Mouse (Mus musculus): ENCODE measurements around the gene Ap2a2. TPM values are rescaled to one million over a fixed set of nuclear protein-coding genes. Genes with fewer than 3 reads are reported as not detected.

The Ap2a2 gene
- total and polyA plus RNA-seq, 2 experiments from 2014 or later, result 30.6 to 63.3 TPM

- Histone ChIP-seq H3K36me3 (replicated peaks; ENCODE audit: control insufficient read depth, insufficient read depth, low read length) (no peaks in the 10 kb centered on the region), H3K4me3 (ENCODE audit: low read depth, low read length) (no peak overlapping the region), H3K27me3 (ENCODE audit: control insufficient read depth, insufficient read depth, low read length) (no peaks in the 10 kb centered on the region), H3K27ac (ENCODE audit: low read depth) (no peak overlapping the region), H3K9me3 (replicated peaks; ENCODE audit: control insufficient read depth, low read length) (no peaks in the 10 kb centered on the region), H3K4me1 (ENCODE audit: control insufficient read depth, insufficient read depth) (no peaks in the 10 kb centered on the region), H3K4me2 (ENCODE audit: low read depth, low read length) (no peak overlapping the region), H3K9ac (replicated peaks; ENCODE audit: low read depth, low read length) (no peak overlapping the region)
- no peak for TF ChIP-seq EP300 (IDR thresholded peaks at IDR 0.05; ENCODE audit: low read depth)
- TF ChIP-seq CTCF (IDR thresholded peaks at IDR 0.05; ENCODE audit: low read depth), result no peak
- no peak for DNase-seq (ENCODE audit: low spot score)
- no peak for ATAC-seq (ENCODE audit: insufficient read depth, low read depth)
- 78% methylated on average over 9 of the region's 9 CpGs for WGBS
These were observed 7.4 kb downstream of the Ap2a2 start for GRCm38 (mm10) chr7:141569283-141569803.

GRCm38 (mm10) chr7:141569916-141570315 is 7.9 kb downstream of the Ap2a2 start:
- WGBS, result 88% methylated on average over 3 of the region's 3 CpGs
- Histone ChIP-seq H3K4me2 (ENCODE audit: low read depth, low read length) (no peak overlapping the region), H3K27me3 (ENCODE audit: control insufficient read depth, insufficient read depth, low read length) (no peaks in the 10 kb centered on the region), H3K4me3 (ENCODE audit: low read depth, low read length) (no peak overlapping the region), H3K9ac (replicated peaks; ENCODE audit: low read depth, low read length) (no peak overlapping the region), H3K4me1 (ENCODE audit: control insufficient read depth, insufficient read depth) (no peaks in the 10 kb centered on the region), H3K27ac (ENCODE audit: low read depth) (no peak overlapping the region), H3K36me3 (replicated peaks; ENCODE audit: control insufficient read depth, insufficient read depth, low read length) (no peaks in the 10 kb centered on the region), H3K9me3 (replicated peaks; ENCODE audit: control insufficient read depth, low read length) (no peaks in the 10 kb centered on the region)
- TF ChIP-seq EP300 (IDR thresholded peaks at IDR 0.05; ENCODE audit: low read depth) (no peak), CTCF (IDR thresholded peaks at IDR 0.05; ENCODE audit: low read depth) (no peak)
- DNase-seq (ENCODE audit: low spot score) (no peak), ATAC-seq (ENCODE audit: insufficient read depth, low read depth) (no peak)

- no peak overlapping the region for H3K4me2 ChIP-seq (ENCODE audit: low read depth, low read length)
- WGBS, result 85% methylated on average over 4 of the region's 4 CpGs
- DNase-seq (ENCODE audit: low spot score), result no peak
- H3K9me3 ChIP-seq (replicated peaks; ENCODE audit: control insufficient read depth, low read length), result no peaks in the 10 kb centered on the region
- H3K4me3 ChIP-seq (ENCODE audit: low read depth, low read length), result no peak overlapping the region
- no peaks in the 10 kb centered on the region for H3K27me3 ChIP-seq (ENCODE audit: control insufficient read depth, insufficient read depth, low read length)
- H3K36me3 ChIP-seq (replicated peaks; ENCODE audit: control insufficient read depth, insufficient read depth, low read length), result no peaks in the 10 kb centered on the region
- no peaks in the 10 kb centered on the region for H3K4me1 ChIP-seq (ENCODE audit: control insufficient read depth, insufficient read depth)
- no peak overlapping the region for H3K27ac ChIP-seq (ENCODE audit: low read depth)
- H3K9ac ChIP-seq (replicated peaks; ENCODE audit: low read depth, low read length), result no peak overlapping the region
- TF ChIP-seq EP300 (IDR thresholded peaks at IDR 0.05; ENCODE audit: low read depth) (no peak), CTCF (IDR thresholded peaks at IDR 0.05; ENCODE audit: low read depth) (no peak)
- ATAC-seq (ENCODE audit: insufficient read depth, low read depth), result no peak
These were observed 8.8 kb downstream of the Ap2a2 start for GRCm38 (mm10) chr7:141570625-141571295.

- H3K9me3 ChIP-seq (replicated peaks; ENCODE audit: control insufficient read depth, low read length), result no peaks in the 10 kb centered on the region
- 45% methylated on average over 3 of the region's 3 CpGs for WGBS
- TF ChIP-seq CTCF (IDR thresholded peaks at IDR 0.05; ENCODE audit: low read depth), result no peak
- no peak for TF ChIP-seq EP300 (IDR thresholded peaks at IDR 0.05; ENCODE audit: low read depth)
- H3K27ac ChIP-seq (ENCODE audit: low read depth), result no peak overlapping the region
- no peak overlapping the region for H3K4me3 ChIP-seq (ENCODE audit: low read depth, low read length)
- H3K27me3 ChIP-seq (ENCODE audit: control insufficient read depth, insufficient read depth, low read length), result no peaks in the 10 kb centered on the region
- no peak overlapping the region for H3K9ac ChIP-seq (replicated peaks; ENCODE audit: low read depth, low read length)
- H3K36me3 ChIP-seq (replicated peaks; ENCODE audit: control insufficient read depth, insufficient read depth, low read length), result no peaks in the 10 kb centered on the region
- no peaks in the 10 kb centered on the region for H3K4me1 ChIP-seq (ENCODE audit: control insufficient read depth, insufficient read depth)
- ATAC-seq (ENCODE audit: insufficient read depth, low read depth) (no peak), DNase-seq (ENCODE audit: low spot score) (no peak)
- no peak overlapping the region for H3K4me2 ChIP-seq (ENCODE audit: low read depth, low read length)
These were observed 12.1 kb downstream of the Ap2a2 start for GRCm38 (mm10) chr7:141574041-141574440.

GRCm38 (mm10) chr7:141575481-141575880 is 13.5 kb downstream of the Ap2a2 start:
- no peak overlapping the region for H3K27ac ChIP-seq (ENCODE audit: low read depth)
- DNase-seq (ENCODE audit: low spot score), result no peak
- TF ChIP-seq CTCF (IDR thresholded peaks at IDR 0.05; ENCODE audit: low read depth) (no peak), EP300 (IDR thresholded peaks at IDR 0.05; ENCODE audit: low read depth) (no peak)
- H3K4me3 ChIP-seq (ENCODE audit: low read depth, low read length), result no peak overlapping the region
- no peak for ATAC-seq (ENCODE audit: insufficient read depth, low read depth)
- no peaks in the 10 kb centered on the region for H3K36me3 ChIP-seq (replicated peaks; ENCODE audit: control insufficient read depth, insufficient read depth, low read length)
- no peak overlapping the region for H3K4me2 ChIP-seq (ENCODE audit: low read depth, low read length)
- H3K4me1 ChIP-seq (ENCODE audit: control insufficient read depth, insufficient read depth), result no peaks in the 10 kb centered on the region
- WGBS, result 65% methylated on average over 3 of the region's 3 CpGs
- no peaks in the 10 kb centered on the region for H3K9me3 ChIP-seq (replicated peaks; ENCODE audit: control insufficient read depth, low read length)
- no peak overlapping the region for H3K9ac ChIP-seq (replicated peaks; ENCODE audit: low read depth, low read length)
- H3K27me3 ChIP-seq (ENCODE audit: control insufficient read depth, insufficient read depth, low read length), result no peaks in the 10 kb centered on the region

- ATAC-seq (ENCODE audit: insufficient read depth, low read depth) (no peak), DNase-seq (ENCODE audit: low spot score) (no peak)
- no peak overlapping the region for H3K4me2 ChIP-seq (ENCODE audit: low read depth, low read length)
- H3K36me3 ChIP-seq (replicated peaks; ENCODE audit: control insufficient read depth, insufficient read depth, low read length), result no peaks in the 10 kb centered on the region
- H3K9me3 ChIP-seq (replicated peaks; ENCODE audit: control insufficient read depth, low read length), result no peaks in the 10 kb centered on the region
- no peaks in the 10 kb centered on the region for H3K4me1 ChIP-seq (ENCODE audit: control insufficient read depth, insufficient read depth)
- H3K9ac ChIP-seq (replicated peaks; ENCODE audit: low read depth, low read length), result no peak overlapping the region
- 80% methylated on average over 3 of the region's 3 CpGs for WGBS
- no peaks in the 10 kb centered on the region for H3K27me3 ChIP-seq (ENCODE audit: control insufficient read depth, insufficient read depth, low read length)
- H3K27ac ChIP-seq (ENCODE audit: low read depth), result no peak overlapping the region
- H3K4me3 ChIP-seq (ENCODE audit: low read depth, low read length), result no peak overlapping the region
- no peak for TF ChIP-seq CTCF (IDR thresholded peaks at IDR 0.05; ENCODE audit: low read depth)
- no peak for TF ChIP-seq EP300 (IDR thresholded peaks at IDR 0.05; ENCODE audit: low read depth)
These were observed 15.8 kb downstream of the Ap2a2 start for GRCm38 (mm10) chr7:141577801-141578200.

Measured in heart, postnatal 0 days (tissue).